Mouse (Mus musculus) thymus, postnatal 14 days (tissue): ENCODE data around the gene Serpina1e.

Experiments
- DNase-seq: peaks from one replicate; pipeline ENCODE4 v3.0.0; 2021

Serpina1e gene

GRCm38 (mm10) chr12:103958798-103959197 lies at the start of gene Serpina1e:
Gene Serpina1e, minus strand, starts transcription at chr12:103958975.
- DNase-seq = no peak

- DNase-seq = no peak
These were observed 45.9 kb upstream of the Serpina1e start for GRCm38 (mm10) chr12:104004689-104005088.

GRCm38 (mm10) chr12:104003238-104003612 lies 44.5 kb upstream of the Serpina1e start:
- no peak for DNase-seq

GRCm38 (mm10) chr12:104002569-104003237 lies 43.9 kb upstream of the Serpina1e start:
- DNase-seq = no peak

- no peak for DNase-seq
These were observed 41.8 kb upstream of the Serpina1e start for GRCm38 (mm10) chr12:104000594-104000993.

- no peak for DNase-seq
These were observed 40.8 kb upstream of the Serpina1e start for GRCm38 (mm10) chr12:103999611-104000010.

- no peak for DNase-seq
These were observed 37.7 kb upstream of the Serpina1e start for GRCm38 (mm10) chr12:103996513-103996912.

- DNase-seq = peak; percentile 43
These were observed 36.7 kb upstream of the Serpina1e start for GRCm38 (mm10) chr12:103995292-103996072.

- DNase-seq = no peak
These were observed 34.2 kb upstream of the Serpina1e start for GRCm38 (mm10) chr12:103992945-103993344.

- DNase-seq = no peak
These were observed 31.1 kb upstream of the Serpina1e start, which contains the start of gene Serpina11 for GRCm38 (mm10) chr12:103989857-103990256. Gene Serpina11, minus strand, starts transcription at chr12:103989957.

- DNase-seq = no peak
These were observed 30.7 kb upstream of the Serpina1e start for GRCm38 (mm10) chr12:103989514-103989767.

GRCm38 (mm10) chr12:103988754-103989513 lies 30.2 kb upstream of the Serpina1e start:
- no peak for DNase-seq

GRCm38 (mm10) chr12:103985868-103986267 lies 27.1 kb upstream of the Serpina1e start:
- DNase-seq = no peak

- DNase-seq = peak; percentile 13
These were observed 26.2 kb upstream of the Serpina1e start for GRCm38 (mm10) chr12:103984935-103985334.

- no peak for DNase-seq
These were observed 23.0 kb upstream of the Serpina1e start for GRCm38 (mm10) chr12:103981646-103982360.

- DNase-seq = no peak
These were observed 19.5 kb upstream of the Serpina1e start for GRCm38 (mm10) chr12:103978294-103978693.

GRCm38 (mm10) chr12:103977846-103978245 lies 19.1 kb upstream of the Serpina1e start:
- DNase-seq = no peak

GRCm38 (mm10) chr12:103977060-103977459 lies 18.3 kb upstream of the Serpina1e start:
- no peak for DNase-seq

- no peak for DNase-seq
These were observed 12.3 kb upstream of the Serpina1e start for GRCm38 (mm10) chr12:103971080-103971479.

GRCm38 (mm10) chr12:103969577-103970116 lies 10.9 kb upstream of the Serpina1e start:
- DNase-seq = no peak

- no peak for DNase-seq
These were observed 8.0 kb upstream of the Serpina1e start for GRCm38 (mm10) chr12:103966761-103967160.

- DNase-seq = no peak
These were observed 4.5 kb upstream of the Serpina1e start for GRCm38 (mm10) chr12:103963288-103963687.

GRCm38 (mm10) chr12:103962860-103963259 lies 4.1 kb upstream of the Serpina1e start:
- no peak for DNase-seq
